Mouse (Mus musculus) regulatory T cell (primary cell): Measurements from ENCODE around the gene A730015C16Rik.

Source experiments
- in situ Hi-C: fragments of 300-600 bp; cut with MboI, MseI; formaldehyde crosslinking; loops from one replicate; pipeline ENCODE4 v1.15.1; 2025; ENCODE audit warnings: high pct_unique_total_duplicates

Gene A730015C16Rik

GRCm38 (mm10) chr4:108830698-108831097, 17.7 kb downstream of the A730015C16Rik start:
- in situ Hi-C loops, result no loop called here

- in situ Hi-C loops, result no loop called here
Observed at GRCm38 (mm10) chr4:108826643-108827042, 21.8 kb downstream of the A730015C16Rik start.

DNA sequence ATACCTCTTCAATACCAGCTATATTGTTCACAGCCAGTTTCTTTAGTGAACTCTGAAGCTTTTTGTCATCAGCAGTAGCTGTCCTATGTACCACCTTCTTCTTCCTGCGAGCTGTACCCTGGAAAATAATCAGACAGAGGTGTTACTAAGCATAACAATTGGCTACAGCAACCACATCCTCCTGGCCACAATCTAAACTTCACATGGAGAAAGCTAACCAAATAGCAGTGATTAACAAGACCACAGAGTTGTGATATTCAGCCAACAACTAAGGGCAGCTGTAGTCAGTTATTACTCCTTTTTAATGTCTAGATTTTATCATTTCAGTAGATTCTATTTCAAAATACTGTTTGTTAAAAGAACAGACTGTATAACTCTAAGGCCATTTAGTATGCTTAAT, 22.3 kb downstream of the A730015C16Rik start:
- in situ Hi-C loops, result no loop called here

DNA sequence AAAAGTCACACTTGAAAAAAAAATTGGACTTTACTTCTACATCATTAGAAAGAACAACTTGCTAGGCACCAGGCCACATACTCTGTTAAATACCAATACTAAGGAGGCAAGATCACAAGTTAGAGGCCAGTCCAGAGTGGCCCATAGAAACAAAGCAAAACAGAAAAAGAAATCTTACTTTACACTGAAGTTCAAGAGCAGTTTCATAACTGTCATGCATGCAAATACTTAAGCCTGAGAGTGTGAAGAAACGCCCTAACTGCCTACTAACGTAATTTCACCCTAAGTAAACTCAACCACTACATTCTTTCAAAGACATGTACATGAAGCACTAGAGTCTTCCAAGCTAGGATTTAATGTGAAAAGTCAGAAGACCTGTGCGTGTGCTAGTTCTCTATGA, 22.7 kb downstream of the A730015C16Rik start:
- in situ Hi-C loops, result no loop called here

DNA sequence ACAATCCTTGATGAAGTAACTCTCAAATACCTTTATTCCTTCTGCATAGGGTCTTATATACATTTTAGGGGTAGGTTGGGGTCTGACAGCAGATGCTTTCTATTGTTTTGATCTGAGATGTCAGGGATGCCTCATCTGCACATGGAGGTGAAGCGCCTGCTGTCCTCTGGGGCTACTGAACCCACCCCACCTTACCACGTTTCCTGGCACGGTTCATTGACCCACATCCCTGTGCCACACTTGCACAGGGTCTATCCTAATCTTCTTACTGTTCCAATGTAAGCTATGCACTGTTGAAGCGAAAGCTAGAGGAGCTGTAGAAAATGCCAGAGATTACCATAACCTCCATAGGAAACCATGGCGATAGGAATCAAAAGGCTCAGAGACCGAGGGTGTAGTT, 36.9 kb downstream of the A730015C16Rik start:
- in situ Hi-C loops, result no loop called here

- in situ Hi-C loops, result no loop called here
Observed at GRCm38 (mm10) chr4:108811142-108811541, 37.3 kb downstream of the A730015C16Rik start.

DNA sequence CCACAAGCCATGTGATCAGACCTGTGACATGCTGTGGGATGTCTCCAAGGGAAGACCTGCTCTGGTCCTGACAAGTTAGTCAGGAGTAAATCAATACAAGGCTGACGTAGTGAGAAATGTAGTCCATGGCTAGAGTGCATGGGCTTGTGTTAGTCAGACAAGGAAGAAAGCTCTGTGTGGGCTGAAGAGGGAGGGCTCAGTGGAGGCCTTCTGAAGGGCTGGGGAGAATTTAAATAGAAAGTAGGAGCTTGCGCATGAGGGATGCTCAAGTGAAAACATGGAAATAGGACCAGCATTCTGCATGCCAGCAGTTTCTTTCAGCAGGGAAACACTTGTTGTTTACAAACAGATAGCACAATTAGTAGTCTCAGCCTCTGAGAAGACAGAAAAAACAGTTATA, 44.9 kb downstream of the A730015C16Rik start:
- in situ Hi-C loops, result no loop called here

- in situ Hi-C loops, result loop anchor here (10.0 kb wide), 1 partner anchor 177 kb away; no protein-coding TSS in a partner anchor
Observed at GRCm38 (mm10) chr4:108798083-108798830, 50.2 kb downstream of the A730015C16Rik start.
